Comparison of ENCODE assay signal across 9 mouse cellular contexts in the genomic region with DNA sequence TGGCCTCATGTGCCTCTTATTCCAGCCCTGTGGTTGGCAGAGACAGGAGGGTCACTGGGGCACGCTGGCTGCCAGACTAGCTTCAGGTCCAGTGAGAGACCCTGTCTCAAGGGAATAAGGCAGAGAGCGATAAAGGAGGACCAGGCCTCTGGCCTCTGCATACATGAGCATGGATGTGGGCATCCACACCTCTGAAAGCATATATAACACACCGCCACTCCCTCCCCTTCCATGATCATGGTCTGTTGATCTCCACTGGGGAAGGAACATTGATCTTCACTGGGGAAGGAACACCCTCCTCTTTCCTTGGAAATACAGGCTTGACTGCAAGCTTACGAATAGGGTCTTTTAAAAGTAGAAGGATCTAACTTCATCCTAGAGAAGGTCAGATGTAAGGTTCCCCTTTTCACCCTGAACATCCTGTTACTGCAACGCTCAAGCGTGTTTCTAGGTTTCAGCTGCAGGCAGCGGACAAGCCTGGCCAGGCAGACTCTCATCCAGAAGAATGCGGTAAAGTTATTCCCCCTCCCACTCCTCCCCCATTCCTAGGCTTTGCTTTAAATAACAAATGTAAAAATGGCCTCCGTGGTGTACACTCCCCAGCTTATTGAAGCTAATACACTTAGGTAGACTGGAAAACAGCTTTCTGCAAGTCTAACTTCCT. TPM values are rescaled to one million over a fixed set of nuclear protein-coding genes. Genes with fewer than 3 reads are reported as not detected.
DNase-seq lines count a peak whose midpoint lies in the region; ATAC-seq and TF ChIP-seq lines count a peak whose summit lies in the region.
"Had no signal": no experiment of that assay in that cellular context is flagged by ENCODE, and none has a peak within 500 bp of the region (broad histone marks: within the 10 kb centered on the region; RNA-seq: fewer than 3 reads in every experiment).

No protein-coding gene starts in this region.

- no peak overlapping the region for H3K4me2 ChIP-seq in hindbrain, embryonic 12.5 days (replicated peaks)
- H3K4me2 ChIP-seq: limb, embryonic 12.5 days had no signal

- no peak for TF ChIP-seq CTCF in olfactory bulb, adult 2 months (IDR thresholded peaks at IDR 0.05; ENCODE audit: insufficient read depth, low read depth, low read length)

- intact Hi-C loops in left cerebral cortex, postnatal 14 days (cut with DNase I) = no loop called here
- intact Hi-C loops in left cerebral cortex, postnatal 4 days (cut with DNase I) = no loop called here

- no peak overlapping the region for H3K9ac ChIP-seq in hindbrain, embryonic 12.5 days
- H3K9ac ChIP-seq: limb, embryonic 12.5 days had no signal

- no peak for ATAC-seq in hindbrain, embryonic 12.5 days (ENCODE audit: low FRiP score)

- no peaks in the 10 kb centered on the region for H3K27me3 ChIP-seq in hindbrain, embryonic 12.5 days
- H3K27me3 ChIP-seq: limb, embryonic 12.5 days had no signal

- peaks cover 22% of the 10 kb centered on the region for H3K4me1 ChIP-seq in olfactory bulb, adult 2 months (ENCODE audit: control insufficient read depth, insufficient read depth, low read length)
- no peaks in the 10 kb centered on the region; the same call in none of the 2 replicates for H3K4me1 ChIP-seq in hindbrain, embryonic 12.5 days

- H3K9me3 ChIP-seq in hindbrain, embryonic 12.5 days (replicated peaks) = no peaks in the 10 kb centered on the region
- H3K9me3 ChIP-seq: limb, embryonic 12.5 days had no signal

- 55% methylated on average over 9 of the region's 9 CpGs for WGBS in olfactory bulb, adult 2 months
- 59% methylated on average over 9 of the region's 9 CpGs for WGBS in hindbrain, embryonic 12.5 days

- DNase-seq in heart, adult 11 months = peak; percentile 87
- DNase-seq in heart, adult 9 months (ENCODE audit: low spot score in 2 of 2) = no peak
- DNase-seq in left cerebral cortex, postnatal 14 days (ENCODE audit: low spot score in 2 of 2) = peak; percentile 23 to 36
- no peak for DNase-seq in left cerebral cortex, postnatal 4 days
- DNase-seq in embryo, embryonic 11 days = peak; percentile 54
- no peak for DNase-seq in adrenal gland, postnatal 25 days

- TF ChIP-seq POLR2A in olfactory bulb, adult 2 months (IDR thresholded peaks at IDR 0.05; ENCODE audit: insufficient read depth, low read depth, low read length) = no peak

- 0 out of 2 replicates have a peak, but pooled peaks cover 3% of the 10 kb centered on the region for H3K36me3 ChIP-seq in hindbrain, embryonic 12.5 days

- H3K27ac ChIP-seq in olfactory bulb, adult 2 months (ENCODE audit: insufficient read depth, low read depth, low read length) = peak overlapping the region; percentile 41
- no peak overlapping the region for H3K27ac ChIP-seq in hindbrain, embryonic 12.5 days
- H3K27ac ChIP-seq: limb, embryonic 12.5 days had no signal

- H3K4me3 ChIP-seq in olfactory bulb, adult 2 months (ENCODE audit: insufficient read depth, low read depth, low read length) = no peak overlapping the region
- no peak overlapping the region for H3K4me3 ChIP-seq in hindbrain, embryonic 12.5 days
- H3K4me3 ChIP-seq: limb, embryonic 12.5 days had no signal

RNA-seq across cellular contexts. Expression of gene Itgav, which starts 15.4 kb away (rescaled TPM):
- total RNA-seq in left cerebral cortex, postnatal 14 days (2021) = 100 to 1,000 TPM; 100 to 105 TPM
- total RNA-seq in left cerebral cortex, postnatal 4 days (2021) = 10 to 100 TPM; 29.7 to 30.6 TPM
- not detected in 2 replicates for polyA plus RNA-seq in olfactory bulb, adult 2 months (2012; ENCODE audit: insufficient read depth, insufficient read length, low replicate concordance, missing spikeins)
- total RNA-seq in adrenal gland, postnatal 25 days (2021) = 107 and 124 TPM in 2 replicates
- 55.4 and 59.7 TPM in 2 replicates for polyA plus RNA-seq in hindbrain, embryonic 12.5 days (2016; fragmentation: Nextera tagmentation; extraction: Ambion mirVana)

Comparison
In these comparisons a context has a peak if more than half of its experiments do, and no peak if none do; other contexts are left out.
1. DNase-seq: peak in heart, adult 11 months (single experiment), left cerebral cortex, postnatal 14 days (2 of 2) and embryo, embryonic 11 days (single experiment); none in heart, adult 9 months (0 of 2), left cerebral cortex, postnatal 4 days (single experiment) and adrenal gland, postnatal 25 days (single experiment).